Mouse (Mus musculus): ENCODE data around the gene Med6. TPM values are rescaled to one million over a fixed set of nuclear protein-coding genes. Genes with fewer than 3 reads are reported as not detected.
A peak's percentile ranks its signal among the peaks of the same experiment; 100 is the strongest.
"Not testable (repeated sequence)": the region's sequence is repeated elsewhere in the genome, so short reads cannot be mapped to it uniquely, and the experiment has no call there.

Gene Med6
- total RNA-seq, 2 experiments from 2014 or later: 33.0 to 37.3 TPM

GRCm38 (mm10) chr12:81567931-81568330 is 26.9 kb downstream of the Med6 start:
- DNase-seq (ENCODE audit: low spot score in 2 of 2): no peak

GRCm38 (mm10) chr12:81564173-81564572 is 30.6 kb downstream of the Med6 start:
- no peak for DNase-seq (ENCODE audit: low spot score in 2 of 2)

DNA sequence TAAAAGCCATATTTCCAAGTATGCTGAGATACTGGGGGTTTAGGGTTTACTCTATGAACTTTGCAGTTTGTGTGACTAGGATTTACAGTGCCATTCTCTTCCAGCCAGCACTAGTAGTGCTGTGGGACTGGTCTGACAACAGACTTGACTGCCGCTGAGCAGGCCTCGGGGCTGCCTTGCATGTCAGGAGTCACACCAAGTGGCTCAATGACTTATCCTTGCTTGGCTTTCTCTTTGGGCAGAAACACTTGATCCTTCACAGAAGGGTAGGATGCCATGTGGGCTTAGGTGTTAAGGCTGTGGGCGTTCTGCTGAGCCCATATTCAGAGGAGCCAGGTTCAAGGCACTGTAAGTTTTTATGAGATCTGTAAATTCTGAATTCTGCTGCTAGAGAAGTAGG is 45.5 kb downstream of the Med6 start:
- DNase-seq (ENCODE audit: low spot score in 2 of 2): no peak

DNA sequence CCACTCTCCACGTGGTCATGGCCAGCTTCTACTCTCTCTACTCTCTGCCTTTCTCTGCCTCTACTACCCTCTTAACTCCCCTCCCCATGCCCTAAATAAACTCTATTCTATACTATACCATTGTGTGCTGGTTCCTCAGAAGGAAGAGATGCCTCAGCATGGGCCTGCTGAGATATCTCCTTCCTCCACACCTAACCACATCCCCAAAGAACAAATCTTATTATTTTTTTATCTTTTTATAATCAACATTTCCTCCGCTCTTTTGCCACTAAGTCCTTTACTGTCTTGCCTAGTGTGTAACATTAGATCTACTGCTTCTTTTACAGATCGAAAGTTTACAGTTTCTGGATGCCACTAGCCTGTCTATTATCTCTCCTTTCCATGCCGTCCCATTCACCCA is 47.6 kb downstream of the Med6 start:
- no peak for DNase-seq (ENCODE audit: low spot score in 2 of 2)

DNA sequence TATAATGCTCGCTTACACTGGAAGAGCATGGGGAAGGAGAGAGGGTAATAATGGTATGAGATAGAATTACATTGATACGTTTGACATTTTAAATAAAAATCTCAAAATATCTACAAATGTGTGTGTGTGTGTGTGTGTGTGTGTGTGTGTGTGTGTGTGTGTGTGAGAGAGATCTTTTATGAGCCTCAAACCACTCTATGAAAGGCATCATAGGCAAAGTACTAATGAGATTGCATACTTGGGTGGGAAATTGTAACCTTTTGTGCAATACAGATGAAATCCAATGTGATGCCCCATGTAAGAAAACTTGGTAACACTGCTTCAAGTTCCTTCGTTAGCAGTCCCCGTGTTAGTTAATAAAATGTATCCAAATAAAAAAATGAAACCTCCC is 61.8 kb downstream of the Med6 start:
- no peak for DNase-seq (ENCODE audit: low spot score in 2 of 2)

DNA sequence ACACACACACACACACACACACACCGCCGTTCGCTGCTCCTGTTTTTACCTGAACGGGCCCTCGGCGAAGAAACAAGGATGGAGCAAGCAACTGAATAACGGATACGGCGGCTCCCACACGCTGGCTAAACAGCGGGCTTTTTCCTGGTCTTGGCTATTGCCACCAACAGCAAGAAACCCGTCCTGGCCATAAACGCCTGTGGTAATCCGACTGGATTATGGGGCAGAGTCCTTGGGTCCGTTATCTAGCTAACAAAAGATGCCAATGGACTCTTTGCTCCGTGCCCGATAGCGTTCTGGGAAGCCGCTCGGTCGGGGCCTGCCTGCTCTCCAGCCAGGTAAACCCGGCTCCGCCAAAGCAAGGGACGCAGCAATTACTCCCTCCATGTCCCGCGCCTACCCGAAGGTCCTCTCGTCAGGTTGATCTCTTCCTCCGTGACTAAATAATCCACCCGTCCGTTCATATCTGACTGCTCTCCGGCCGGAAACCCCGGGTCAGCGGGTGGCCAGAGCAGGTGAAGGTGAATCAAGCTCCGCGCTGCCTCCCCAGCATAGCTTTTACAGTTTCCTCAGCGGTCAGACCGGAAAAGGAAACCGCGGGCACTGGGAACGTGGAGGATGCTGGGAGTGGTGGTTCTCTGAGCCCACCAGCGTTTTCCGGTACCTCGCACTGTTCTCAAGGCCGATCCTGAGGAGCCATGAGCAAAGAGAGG is 62.3 kb downstream of the Med6 start, which contains the start of the genes Gm20498 and Synj2bp:
Gm20498 (minus strand) TSS at position 590 of the 713 bp plus-strand sequence.
Synj2bp (minus strand) TSS at position 596 of the 713 bp plus-strand sequence.
- peak; percentile 60 to 77 for DNase-seq (ENCODE audit: low spot score in 2 of 2)

DNA sequence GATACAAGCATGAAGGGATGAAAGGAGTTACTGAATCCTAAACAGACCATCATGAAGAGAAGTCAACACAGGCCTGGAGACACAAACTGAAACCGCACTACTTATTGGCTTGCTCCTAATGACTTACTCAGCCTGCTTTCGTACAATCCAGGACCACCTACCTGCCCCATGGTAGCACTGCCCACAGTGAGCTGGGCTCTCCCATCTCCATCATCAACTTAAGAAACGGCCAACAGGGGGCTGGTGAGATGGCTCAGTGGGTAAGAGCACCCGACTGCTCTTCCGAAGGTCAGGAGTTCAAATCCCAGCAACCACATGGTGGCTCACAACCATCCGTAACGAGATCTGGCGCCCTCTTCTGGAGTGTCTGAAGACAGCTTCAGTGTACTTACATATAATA is 64.2 kb downstream of the Med6 start:
- not testable (repeated sequence) for DNase-seq (ENCODE audit: low spot score in 2 of 2)

Other genes with a start within 250 kb of the Med6 start
- gene Gm4787, start 215.5 kb downstream of the Med6 start, total RNA-seq (2021): 1 to 10 TPM; 1.1 to 1.5 TPM
- 1 to 10 TPM; 1.7 to 2.6 TPM for gene Adam4, start 173.1 kb downstream of the Med6 start, total RNA-seq (2021)
- 100 to 1,000 TPM in 1 of 2 experiments, 10 to 100 TPM in 1; 90.3 to 114 TPM for gene Cox16, start 109.9 kb downstream of the Med6 start, total RNA-seq (2021)
- gene Gm20498, start 62.1 kb downstream of the Med6 start, total RNA-seq (2021): 10 to 100 TPM; 25.6 to 29.4 TPM
- gene Synj2bp, start 62.1 kb downstream of the Med6 start, total RNA-seq (2021): 10 to 100 TPM; 28.0 to 31.2 TPM
- gene Adam21, start 26.5 kb downstream of the Med6 start, total RNA-seq (2021): under 1 TPM; 0.08 to 0.11 TPM
- gene Ttc9, start 36.2 kb upstream of the Med6 start, total RNA-seq (2021): 1 to 10 TPM; 5.4 to 8.0 TPM
- 1 to 10 TPM; 3.6 to 5.2 TPM for gene Map3k9, start 186.2 kb upstream of the Med6 start, total RNA-seq (2021)